Mouse (Mus musculus): ENCODE results near the gene Spred2. TPM values are rescaled to one million over a fixed set of nuclear protein-coding genes. Genes with fewer than 3 reads are reported as not detected.

Spred2 gene
- 82.0 and 149 TPM in 2 replicates for polyA plus RNA-seq (2012; ENCODE audit: low replicate concordance)

DNA sequence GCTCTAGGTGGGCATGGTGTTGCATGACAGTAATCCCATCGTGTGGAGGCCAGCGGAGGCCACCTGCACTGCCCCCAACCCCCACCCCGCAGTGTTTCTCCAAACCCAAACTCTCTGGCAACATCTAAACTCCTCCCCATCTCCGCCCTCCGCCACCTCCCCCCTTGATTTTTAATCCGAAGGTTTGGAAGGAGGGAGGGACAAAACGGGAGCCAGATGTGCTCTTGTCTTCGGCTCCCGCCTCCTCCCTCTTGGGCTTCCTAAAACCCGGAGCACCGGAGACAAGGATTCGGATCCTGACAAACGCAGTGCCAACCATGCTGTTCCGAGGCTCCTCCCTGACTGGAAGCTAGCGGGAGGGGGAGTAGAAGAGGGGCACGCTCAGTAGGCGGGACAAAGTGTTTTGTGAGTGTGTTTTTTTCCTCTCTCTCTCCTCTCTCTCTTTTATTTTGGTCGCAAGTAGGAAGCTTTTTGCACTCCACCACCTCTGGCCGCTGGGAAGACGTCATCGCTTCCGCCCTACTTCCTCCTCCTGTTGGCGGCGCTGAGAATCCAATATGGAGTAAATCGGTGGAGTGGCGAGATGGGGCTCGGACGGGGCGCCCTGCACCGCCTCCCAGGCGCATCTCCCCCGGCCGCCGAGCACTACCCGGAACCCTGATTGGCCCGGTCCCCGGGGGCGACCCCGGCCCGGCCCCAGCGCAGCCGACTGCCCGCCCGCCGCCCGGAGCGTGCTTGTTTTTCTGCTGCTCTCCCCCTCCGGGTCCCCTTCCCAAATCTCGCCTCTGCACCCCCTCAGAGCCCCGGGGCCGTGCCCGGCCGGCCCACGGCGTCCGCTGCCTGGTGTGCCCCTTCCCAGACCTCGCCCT lies at the start of gene Spred2:
Gene Spred2, plus strand, starts transcription at position 488 of the 869 bp plus-strand sequence.

Other genes starting within 250 kb of the Spred2 start
- gene Actr2, start 188.5 kb downstream of the Spred2 start, polyA plus RNA-seq (2012; ENCODE audit: low replicate concordance) = 29.6 and 52.3 TPM in 2 replicates

Measured in leukemia stem cell, adult 10-12 weeks (primary cell).